Mouse (Mus musculus) cerebellum, adult 11-12 months (tissue): ENCODE measurements around the gene Taf15.

ENCODE experiments used
- DNase-seq: peaks from one replicate; pipeline ENCODE4 v3.0.0; 2022

The Taf15 gene

DNA sequence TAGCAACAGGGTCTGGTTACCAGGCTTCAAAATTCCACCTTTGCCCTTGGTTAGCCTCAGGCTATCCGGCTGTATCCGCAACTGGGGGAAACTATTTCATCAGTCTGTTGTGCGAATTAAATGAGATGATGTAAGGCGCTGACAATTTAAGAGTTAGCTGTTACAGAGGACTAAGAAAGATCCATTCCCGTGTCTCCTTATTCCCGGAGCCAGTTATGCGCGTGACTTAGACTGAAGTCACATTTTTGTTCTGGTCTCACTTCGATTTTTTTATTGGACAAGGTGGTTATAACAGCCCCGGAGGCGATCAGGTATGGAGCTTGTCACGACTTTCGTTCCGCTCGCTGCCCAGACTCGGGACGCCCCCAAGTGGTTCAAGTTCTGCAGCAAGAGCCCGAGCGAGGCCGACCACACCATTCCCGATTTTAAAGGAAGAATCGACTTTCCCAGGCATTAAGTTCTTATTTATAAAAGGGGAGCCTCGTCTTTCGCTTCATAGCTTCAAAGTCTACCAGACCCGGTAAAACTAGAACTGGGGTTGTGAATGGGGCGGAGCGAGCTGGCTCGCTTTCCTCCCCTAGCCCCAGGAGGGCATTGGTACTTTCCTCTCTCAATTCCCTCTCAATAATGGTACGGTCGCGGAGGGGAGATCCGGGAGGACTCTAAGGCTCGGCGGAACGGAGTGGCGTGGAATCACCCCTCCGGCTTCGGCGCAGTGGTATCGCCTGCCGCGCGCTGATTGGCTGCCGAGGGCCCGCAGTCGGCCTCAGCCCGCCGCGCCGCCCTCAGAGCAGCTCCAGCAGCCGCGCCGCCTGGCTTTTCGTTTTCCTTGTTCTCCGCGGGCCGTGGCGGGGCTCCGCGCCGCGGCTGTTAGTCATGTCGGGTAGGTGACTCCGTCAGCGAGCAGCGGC, at the start of gene Taf15:
TSS of gene Taf15 (plus strand) at position 763 of the 911 bp plus-strand sequence.
- DNase-seq = peak; percentile 99

GRCm38 (mm10) chr11:83424681-83425080, 48.2 kb upstream of the Taf15 start:
- peak; percentile 65 for DNase-seq

DNA sequence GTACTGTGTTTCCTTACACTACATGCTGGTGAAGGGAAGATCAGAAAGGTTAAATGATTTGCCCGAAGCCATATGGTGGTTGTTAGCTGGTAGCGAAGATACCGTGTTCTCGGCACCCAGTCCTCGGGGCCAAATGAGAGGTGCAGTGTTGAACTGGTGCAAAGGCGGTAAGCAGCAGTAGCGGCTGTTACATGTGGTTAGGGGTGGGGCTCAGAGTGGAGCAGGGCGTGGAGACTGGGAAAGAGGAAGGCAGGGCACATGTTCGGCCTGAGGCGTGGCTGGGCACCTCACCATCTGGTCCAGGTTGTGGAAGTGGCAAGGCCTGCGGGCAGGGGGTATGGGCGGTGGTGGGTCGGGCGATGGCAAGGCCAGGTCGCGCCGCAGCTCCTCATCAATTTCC, 45.9 kb upstream of the Taf15 start:
- DNase-seq = no peak

DNA sequence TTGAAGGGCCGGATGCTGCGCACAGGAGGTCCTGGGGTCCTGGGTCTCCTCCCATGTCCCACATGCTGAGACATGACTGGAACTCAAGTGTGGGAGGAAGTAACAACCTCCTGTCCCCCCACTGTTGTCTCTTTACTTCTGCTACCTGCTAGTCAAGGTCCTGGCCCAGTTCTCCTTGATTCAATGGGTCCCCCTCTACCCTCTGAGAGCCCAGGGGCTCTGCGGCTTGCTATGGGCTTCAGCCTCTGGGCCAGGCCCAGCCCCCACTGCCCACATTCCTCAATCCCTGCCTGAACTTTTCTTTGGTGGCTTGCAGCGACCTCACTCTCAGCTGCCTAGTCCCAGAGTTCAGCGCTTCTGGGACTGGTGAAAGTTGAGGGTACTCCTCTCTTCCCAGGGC, 43.5 kb upstream of the Taf15 start, which contains the start of gene Gas2l2:
TSS of gene Gas2l2 (minus strand) at position 101 of the 400 bp plus-strand sequence.
- no peak for DNase-seq

DNA sequence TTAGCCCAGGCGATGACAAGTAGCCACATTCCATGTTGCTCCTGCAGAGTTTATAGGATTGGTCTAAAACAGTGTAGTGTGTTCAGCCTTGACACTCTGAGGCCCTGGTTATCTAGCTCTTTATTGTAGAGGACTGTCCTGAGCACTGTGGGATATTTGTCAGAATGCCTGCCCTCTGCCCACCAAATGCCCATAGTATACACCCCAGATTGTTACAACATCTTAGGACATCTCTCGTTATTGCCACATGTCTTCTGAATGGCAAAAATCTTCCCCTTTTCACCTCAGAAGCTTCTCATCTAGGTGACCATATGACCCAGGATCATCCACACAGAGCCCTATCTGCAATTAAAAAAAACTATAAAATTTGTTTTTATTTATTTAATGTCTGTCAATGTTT, 40.4 kb upstream of the Taf15 start:
- DNase-seq = no peak

- no peak for DNase-seq
Observed at GRCm38 (mm10) chr11:83437377-83437776, 35.5 kb upstream of the Taf15 start, which contains the start of gene 1700020L24Rik. Gene 1700020L24Rik, plus strand, starts transcription at chr11:83437677.

DNA sequence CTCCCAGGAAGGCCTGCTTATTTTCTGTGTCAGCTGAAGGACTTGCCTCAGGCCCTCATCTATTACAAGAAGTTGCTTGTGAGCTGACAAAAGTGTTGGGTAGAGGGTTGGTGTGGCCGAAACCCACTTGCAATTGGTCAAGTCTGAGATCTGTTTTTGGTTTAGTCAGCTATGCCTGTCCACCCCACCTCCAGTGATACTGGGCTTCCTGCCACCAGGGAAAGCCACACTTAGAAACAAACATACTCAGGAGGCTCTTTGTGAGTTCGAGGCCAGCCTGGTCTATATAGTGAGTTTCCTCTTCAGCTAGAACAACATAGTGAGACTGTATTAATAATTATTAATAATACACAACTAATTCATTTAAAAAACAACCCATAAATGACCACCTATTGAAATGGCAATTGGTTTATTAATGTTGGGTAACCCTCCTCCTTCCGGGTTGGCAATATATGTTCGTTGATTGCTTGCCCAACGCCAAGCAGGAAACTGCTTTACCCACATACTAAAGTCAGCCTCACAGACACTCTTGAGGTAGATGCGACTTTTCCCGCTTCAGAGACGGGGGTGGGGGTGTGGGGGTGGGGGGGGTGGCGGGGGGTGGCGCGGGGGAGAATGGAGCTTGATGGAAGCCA, 33.3 kb upstream of the Taf15 start:
- no peak for DNase-seq

- peak; percentile 88 for DNase-seq
Observed at GRCm38 (mm10) chr11:83440081-83441064, 32.5 kb upstream of the Taf15 start.

GRCm38 (mm10) chr11:83441235-83441634, 31.7 kb upstream of the Taf15 start:
- no peak for DNase-seq

GRCm38 (mm10) chr11:83442596-83443267, 30.2 kb upstream of the Taf15 start:
- peak; percentile 75 for DNase-seq

DNA sequence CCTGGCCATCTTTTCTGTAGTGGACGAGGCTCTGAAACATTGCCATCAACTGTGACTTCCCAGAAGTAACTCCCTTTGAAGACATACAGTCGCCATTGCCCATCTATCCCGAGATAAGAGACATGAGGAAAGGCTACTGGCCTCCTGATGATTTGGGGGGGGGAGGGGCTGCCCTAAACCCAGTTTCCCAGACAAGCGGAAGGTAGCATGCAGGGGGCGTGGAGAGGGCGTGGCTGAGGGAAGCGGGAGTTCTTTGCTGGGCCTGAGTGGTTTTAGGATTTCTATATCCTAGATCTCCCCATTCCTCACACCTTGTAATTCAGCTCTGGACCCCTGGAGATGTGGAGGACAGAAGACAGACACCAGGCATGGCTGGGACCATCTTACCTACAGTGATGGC, 29.1 kb upstream of the Taf15 start:
- no peak for DNase-seq

- no peak for DNase-seq
Observed at GRCm38 (mm10) chr11:83445001-83445400, 27.9 kb upstream of the Taf15 start.

DNA sequence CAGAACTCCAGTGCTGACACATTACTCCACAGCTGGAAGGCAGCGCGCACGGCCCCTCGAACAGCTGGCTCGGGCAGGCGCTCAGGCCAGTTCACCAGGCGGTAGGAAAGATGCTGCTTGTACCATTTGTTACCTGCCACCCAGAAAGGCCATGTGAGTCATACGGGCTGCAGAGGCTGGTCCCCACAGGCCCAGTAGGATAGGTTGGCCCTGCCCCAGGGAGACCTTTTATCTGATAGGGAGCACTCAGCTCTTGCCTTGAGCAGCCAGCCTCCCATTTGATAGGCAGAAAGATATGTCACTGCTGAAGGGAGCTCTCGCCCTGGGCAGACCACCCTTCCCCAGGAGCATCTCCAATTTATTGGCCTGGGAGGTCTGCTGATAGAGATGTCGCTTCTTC, 25.3 kb upstream of the Taf15 start:
- DNase-seq = no peak

DNA sequence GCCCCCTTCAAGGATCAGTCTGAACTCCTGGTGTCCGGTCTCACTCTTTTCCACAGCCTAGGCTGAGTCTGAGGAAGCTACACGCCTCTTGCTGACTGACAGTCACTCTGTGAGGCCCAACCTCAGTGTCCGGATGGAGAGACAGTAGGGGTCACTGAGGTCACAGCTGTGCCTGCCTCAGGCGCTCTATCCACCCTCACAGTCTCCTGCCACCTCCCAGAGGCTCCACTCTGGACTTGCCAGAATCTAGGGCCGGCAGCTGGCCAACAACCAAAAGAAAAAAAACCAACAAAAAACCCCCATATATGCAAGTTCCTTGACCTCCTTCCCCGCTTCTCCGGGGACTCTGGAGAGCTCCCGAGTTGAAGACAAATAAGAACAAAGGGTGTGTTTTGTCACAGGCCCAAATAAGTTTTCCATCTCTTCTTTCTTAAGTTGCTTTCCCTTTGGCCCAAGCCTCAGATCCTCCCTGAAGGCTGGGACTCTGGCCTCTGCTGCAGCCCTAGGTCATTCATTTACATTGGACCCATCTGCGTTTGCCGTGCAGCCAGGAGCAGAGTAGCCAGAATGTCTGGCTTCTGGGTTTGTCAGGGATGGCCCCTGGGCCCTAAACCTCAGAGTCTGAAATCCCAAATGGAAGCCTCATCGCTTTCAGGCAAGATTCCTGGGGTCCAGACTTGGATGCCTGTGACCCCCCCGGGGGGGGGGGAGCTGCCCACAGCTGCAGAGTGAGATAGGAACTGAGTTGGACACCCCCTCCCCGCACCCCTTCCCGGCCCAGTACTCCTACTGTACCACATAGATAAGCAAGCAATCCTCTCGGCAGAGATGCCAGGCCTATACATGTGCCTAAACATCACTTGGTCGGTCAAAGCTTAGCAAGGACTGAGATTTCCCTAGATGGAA, 24.6 kb upstream of the Taf15 start:
- no peak for DNase-seq

GRCm38 (mm10) chr11:83448927-83449236, 24.0 kb upstream of the Taf15 start:
- DNase-seq = no peak

DNA sequence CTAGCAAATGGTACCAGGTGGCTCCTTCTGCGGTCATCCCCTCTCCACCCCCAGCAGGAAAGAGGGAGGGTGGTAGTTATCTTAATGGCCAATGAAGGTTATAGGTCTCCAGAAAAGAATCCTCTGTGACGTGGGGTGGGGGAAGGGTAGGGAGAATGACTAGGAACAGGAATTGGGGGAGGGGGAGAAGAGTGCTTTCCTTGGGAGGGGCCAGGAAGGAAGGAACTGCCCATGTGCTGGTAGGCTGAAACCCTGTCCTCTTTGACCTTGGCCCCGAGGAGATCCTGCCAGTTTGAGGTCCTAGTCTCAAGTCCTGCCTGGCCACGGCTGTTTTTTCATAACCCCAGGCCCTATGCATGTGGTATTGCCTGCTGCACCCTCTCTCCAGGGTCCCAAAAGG, 23.6 kb upstream of the Taf15 start:
- no peak for DNase-seq

- DNase-seq = no peak
Observed at GRCm38 (mm10) chr11:83450550-83450949, 22.3 kb upstream of the Taf15 start.

DNA sequence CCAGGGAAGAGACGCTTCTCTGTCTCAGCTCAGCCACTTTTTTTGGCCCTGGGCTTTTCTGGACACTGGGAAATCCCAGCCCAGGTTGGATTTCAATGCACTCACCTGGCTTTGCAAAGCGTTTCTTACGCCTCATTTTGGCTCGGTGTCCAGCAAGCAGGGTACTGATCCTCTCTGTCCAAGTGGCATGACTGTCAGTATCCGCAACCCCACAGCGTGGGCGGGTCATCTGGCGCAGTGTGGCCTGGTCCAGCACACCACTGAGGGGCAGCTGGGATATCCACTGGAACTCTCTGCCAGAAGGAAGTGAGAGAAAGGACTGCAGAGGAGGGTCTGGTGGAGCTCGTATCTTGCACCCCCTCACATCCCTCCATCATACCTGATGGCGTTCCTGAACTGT, 21.6 kb upstream of the Taf15 start:
- no peak for DNase-seq

DNA sequence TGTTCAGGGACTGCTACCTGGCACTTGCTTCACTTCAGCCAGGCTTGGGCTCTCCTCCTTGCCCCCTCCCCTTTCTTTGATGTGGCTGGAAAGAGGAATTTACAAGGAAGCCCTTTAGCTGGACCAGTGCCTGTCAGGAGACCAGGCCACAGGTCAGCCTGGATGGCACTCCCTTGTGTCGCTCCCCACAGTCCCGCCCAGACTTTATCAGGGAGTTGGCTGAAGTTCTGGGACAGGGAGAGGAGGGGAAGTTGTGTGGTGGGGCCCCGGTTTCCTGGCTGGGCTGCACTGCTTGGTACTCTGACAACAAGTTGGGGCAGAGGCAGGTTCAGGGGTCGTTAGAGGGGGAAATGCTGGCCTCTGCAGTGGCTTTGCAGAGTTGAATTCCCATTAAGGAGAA, 18.3 kb upstream of the Taf15 start:
- DNase-seq = no peak

DNA sequence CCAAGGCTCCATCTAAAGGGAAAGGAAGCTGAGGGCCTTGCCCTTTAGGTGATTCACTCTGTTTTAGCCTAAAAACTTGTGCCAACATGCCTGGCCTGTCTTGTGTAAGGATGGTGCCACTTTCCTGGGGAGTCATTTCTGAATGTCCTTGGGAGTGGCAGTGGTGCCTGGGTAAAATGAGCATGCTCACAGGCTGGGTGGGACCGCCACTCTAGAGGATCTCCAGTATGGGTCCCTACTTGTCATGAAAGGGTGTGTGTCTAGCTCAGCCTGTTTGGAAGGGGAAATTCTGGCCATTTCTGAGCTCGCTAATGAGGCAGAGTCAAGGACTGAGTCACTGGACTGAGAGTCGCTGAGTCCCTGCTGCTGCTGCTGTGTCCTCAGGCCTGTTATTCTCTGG, 17.3 kb upstream of the Taf15 start:
- DNase-seq = no peak

GRCm38 (mm10) chr11:83457257-83457656, 15.6 kb upstream of the Taf15 start:
- no peak for DNase-seq
